Mouse (Mus musculus): ENCODE measurements around the gene Pakap.

DNA sequence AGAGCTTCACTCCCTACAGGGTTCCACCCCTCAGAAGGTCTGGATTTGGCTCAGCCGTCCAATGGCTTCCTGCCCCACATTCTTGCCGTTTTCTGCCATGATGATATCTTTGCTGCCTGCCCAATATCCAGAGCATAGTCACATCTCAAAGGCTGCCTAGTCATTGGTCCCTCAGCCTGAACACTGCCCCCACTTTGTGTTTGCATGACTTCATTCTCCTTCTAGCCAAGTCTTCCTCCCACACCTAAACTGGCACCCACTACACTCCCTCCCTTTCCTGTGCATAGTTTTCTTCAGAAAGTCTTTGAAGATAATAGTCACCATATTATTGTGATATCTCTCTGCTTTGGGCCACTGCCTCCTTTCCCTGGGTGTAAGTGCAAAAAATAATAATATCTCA lies 10.9 kb upstream of the Pakap start:
- TF ChIP-seq CTCF (IDR thresholded peaks at IDR 0.05; ENCODE audit: control insufficient read depth, insufficient read depth, insufficient read length) = no peak
- TF ChIP-seq MAX (IDR thresholded peaks at IDR 0.05) = no peak
- no peak for TF ChIP-seq FOSL1 (IDR thresholded peaks at IDR 0.05; ENCODE audit: insufficient read depth, low read length, poor library complexity, severe bottlenecking)
- no peak for TF ChIP-seq MYOG (IDR thresholded peaks at IDR 0.05; ENCODE audit: control insufficient read depth, extremely low read depth, insufficient read length)
- TF ChIP-seq CEBPB (IDR thresholded peaks at IDR 0.05; ENCODE audit: low read depth) = no peak
- no peak for TF ChIP-seq USF1 (IDR thresholded peaks at IDR 0.05; ENCODE audit: low read depth)
- no peak for TF ChIP-seq MYOD1 (IDR thresholded peaks at IDR 0.05; ENCODE audit: control insufficient read depth, insufficient read length, low read depth)
